Mouse (Mus musculus) effector memory CD4-positive, alpha-beta T cell, adult 7 months (primary cell): ENCODE results near the gene Il17a. TPM values are rescaled to one million over a fixed set of nuclear protein-coding genes. Genes with fewer than 3 reads are reported as not detected.

Source experiments
- polyA plus RNA-seq: library from polyadenylated mRNA; unstranded; fragments of 100-300 nt; shearing (Covaris generic); gene quantifications from one replicate; pipeline ENCODE4 v1.2.1, GENCODE M21; 2017

The Il17a gene
- not detected for polyA plus RNA-seq

GRCm38 (mm10) chr1:20730903-20731302 lies at the start of gene Il17a:
Il17a (plus strand) TSS chr1:20730905.

Other genes starting within 250 kb of the Il17a start
- 0.15 TPM for gene Pkhd1, start 112.8 kb upstream of the Il17a start, polyA plus RNA-seq
- gene Il17f, start 59.7 kb downstream of the Il17a start, polyA plus RNA-seq, result 0.69 TPM
- gene Mcm3, start 89.4 kb downstream of the Il17a start, polyA plus RNA-seq, result 42.6 TPM
- 1.5 TPM for gene Paqr8, start 159.7 kb downstream of the Il17a start, polyA plus RNA-seq
- gene Efhc1, start 220.7 kb downstream of the Il17a start, polyA plus RNA-seq, result not detected